Mouse (Mus musculus) lung, postnatal 0 days (tissue): ENCODE measurements around the gene Slc9a5. TPM values are rescaled to one million over a fixed set of nuclear protein-coding genes. Genes with fewer than 3 reads are reported as not detected.

Source experiments
- ATAC-seq: fragments of 200-750 bp; cut with Nextera tagmentation; 2 replicates; pipeline ENCODE4 v1.8.0; 2017; ENCODE audit warnings: moderate library complexity
- DNase-seq: peaks from one replicate; pipeline ENCODE4 v3.0.0-alpha.2; 2016; ENCODE audit warnings: low spot score
- H3K27ac ChIP-seq: fragments of 300-500 bp; sonication (generic); 2 replicates; pipeline ENCODE4 v1.5.1; 2014; ENCODE audit warnings: antibody characterized with exemption, mild to moderate bottlenecking, low read length, mixed read lengths
- H3K27me3 ChIP-seq: fragments of 300-500 bp; sonication (generic); replicated peaks from 2 replicates; pipeline ENCODE4 v1.6.1; 2014; ENCODE audit warnings: low read length, mixed read lengths; ENCODE audit not compliant: insufficient read depth
- H3K36me3 ChIP-seq: fragments of 300-500 bp; sonication (generic); 2 replicates; pipeline ENCODE4 v1.6.1; 2014; ENCODE audit warnings: low read length, mixed read lengths; ENCODE audit not compliant: insufficient read depth
- H3K4me1 ChIP-seq: fragments of 300-500 bp; sonication (generic); 2 replicates; pipeline ENCODE4 v1.6.1; 2014; ENCODE audit warnings: antibody characterized with exemption, low read depth, low read length, mixed read lengths; ENCODE audit not compliant: insufficient read depth
- H3K4me2 ChIP-seq: fragments of 300-500 bp; sonication (generic); replicated peaks from 2 replicates; pipeline ENCODE4 v1.6.1; 2014; ENCODE audit warnings: low read depth, mild to moderate bottlenecking, low read length, moderate library complexity, mixed read lengths
- H3K4me3 ChIP-seq: fragments of 300-500 bp; sonication (generic); 2 replicates; pipeline ENCODE4 v1.5.1; 2014; ENCODE audit warnings: low read depth, low read length
- H3K9ac ChIP-seq: fragments of 300-500 bp; sonication (generic); replicated peaks from 2 replicates; pipeline ENCODE4 v1.6.1; 2014; ENCODE audit warnings: low read depth, mild to moderate bottlenecking
- H3K9me3 ChIP-seq: fragments of 300-500 bp; sonication (generic); 2 replicates; pipeline ENCODE4 v1.6.1; 2016; ENCODE audit warnings: low read length, mixed read lengths
- CTCF ChIP-seq: IDR thresholded peaks from 2 replicates; pipeline ENCODE4 v1.5.1; 2016; ENCODE audit warnings: antibody characterized with exemption, mild to moderate bottlenecking
- EP300 ChIP-seq: IDR thresholded peaks from 2 replicates; pipeline ENCODE4 v1.6.1; 2016; ENCODE audit warnings: antibody characterized with exemption, mild to moderate bottlenecking, control low read depth
- WGBS: fragments of 180-500 bp; shearing (Covaris S2); extraction: QIAGEN DNeasy Blood & Tissue Kit; methylation state at CpG from one replicate; pipeline ENCODE4 v1.1.7; 2014; 5-methylcytosine and 5-hydroxymethylcytosine counted together
- polyA plus RNA-seq: library from polyadenylated mRNA; unstranded; fragments of >200 nt; fragmentation: Nextera tagmentation; extraction: Ambion mirVana; gene quantifications from 2 replicates; pipeline ENCODE4 v1.2.1, GENCODE M21; 2015

Gene Slc9a5
- polyA plus RNA-seq, 1 experiment from 2014 or later = 1.7 TPM

GRCm38 (mm10) chr8:105393089-105393787 is 44.6 kb downstream of the Slc9a5 start:
- no peaks in the 10 kb centered on the region for H3K9me3 ChIP-seq
- H3K27ac ChIP-seq = peak overlapping the region; percentile 72
- no peak overlapping the region for H3K9ac ChIP-seq
- peak; percentile 51 for DNase-seq
- H3K4me1 ChIP-seq = peaks cover 11% of the 10 kb centered on the region
- no peak overlapping the region for H3K4me2 ChIP-seq
- no peak overlapping the region for H3K4me3 ChIP-seq
- TF ChIP-seq EP300 = no peak; the same call in 1 of the 2 replicates
- no peak for TF ChIP-seq CTCF
- H3K27me3 ChIP-seq = no peaks in the 10 kb centered on the region
- no peaks in the 10 kb centered on the region for H3K36me3 ChIP-seq
- ATAC-seq = peak; percentile 37
- 73% methylated on average over 11 of the region's 12 CpGs for WGBS

GRCm38 (mm10) chr8:105393915-105394314 is 45.3 kb downstream of the Slc9a5 start:
- 45% methylated on average over 7 of the region's 7 CpGs for WGBS
- no peaks in the 10 kb centered on the region for H3K27me3 ChIP-seq
- DNase-seq = peak; percentile 91

GRCm38 (mm10) chr8:105397747-105398146 is 49.1 kb downstream of the Slc9a5 start:
- Histone ChIP-seq H3K4me3 (no peak overlapping the region), H3K27ac (no peak overlapping the region), H3K27me3 (no peaks in the 10 kb centered on the region), H3K36me3 (no peaks in the 10 kb centered on the region), H3K9ac (no peak overlapping the region), H3K4me2 (no peak overlapping the region), H3K9me3 (no peaks in the 10 kb centered on the region), H3K4me1 (peaks cover 6% of the 10 kb centered on the region; the same call in 1 of the 2 replicates)
- WGBS = 40% methylated on average over 3 of the region's 3 CpGs
- DNase-seq = peak; percentile 89
- ATAC-seq = peak; percentile 23; the same call in 1 of the 2 replicates
- TF ChIP-seq EP300 = no peak
- TF ChIP-seq CTCF = peak; percentile 82

More at GRCm38 (mm10) chr8:105393915-105394314, 45.3 kb downstream of the Slc9a5 start:
- no peak overlapping the region for H3K4me2 ChIP-seq
- peaks cover 11% of the 10 kb centered on the region for H3K4me1 ChIP-seq
- H3K9ac ChIP-seq = no peak overlapping the region
- TF ChIP-seq CTCF = no peak
- peak; percentile 98 for TF ChIP-seq EP300
- no peaks in the 10 kb centered on the region for H3K9me3 ChIP-seq
- H3K4me3 ChIP-seq = no peak overlapping the region
- peak; percentile 82 for ATAC-seq
- H3K36me3 ChIP-seq = no peaks in the 10 kb centered on the region
- peak overlapping the region; percentile 72 for H3K27ac ChIP-seq

- no peak for ATAC-seq
- H3K9me3 ChIP-seq = no peaks in the 10 kb centered on the region
- TF ChIP-seq EP300 (no peak), CTCF (no peak)
- H3K4me3 ChIP-seq = no peak overlapping the region
- H3K27ac ChIP-seq = no peak overlapping the region
- no peak overlapping the region for H3K9ac ChIP-seq
- H3K36me3 ChIP-seq = no peaks in the 10 kb centered on the region
- no peak overlapping the region for H3K4me2 ChIP-seq
- H3K4me1 ChIP-seq = no peaks in the 10 kb centered on the region
- DNase-seq = no peak
- WGBS = 83% methylated on average over 5 of the region's 5 CpGs
- no peaks in the 10 kb centered on the region for H3K27me3 ChIP-seq
Measured at GRCm38 (mm10) chr8:105400016-105400415, 51.4 kb downstream of the Slc9a5 start.

- no peaks in the 10 kb centered on the region for H3K27me3 ChIP-seq
Measured at GRCm38 (mm10) chr8:105403467-105403866, 54.8 kb downstream of the Slc9a5 start.

GRCm38 (mm10) chr8:105404496-105404895 is 55.9 kb downstream of the Slc9a5 start:
- Histone ChIP-seq H3K4me1 (peaks cover 5% of the 10 kb centered on the region; the same call in 1 of the 2 replicates), H3K9me3 (no peaks in the 10 kb centered on the region), H3K4me3 (no peak overlapping the region), H3K4me2 (no peak overlapping the region), H3K9ac (no peak overlapping the region), H3K27me3 (no peaks in the 10 kb centered on the region), H3K36me3 (no peaks in the 10 kb centered on the region), H3K27ac (no peak overlapping the region)
- DNase-seq (no peak), ATAC-seq (no peak)
- no peak for TF ChIP-seq CTCF
- TF ChIP-seq EP300 = no peak
- WGBS = 68% methylated on average over 1 of the region's 1 CpGs

More at GRCm38 (mm10) chr8:105403467-105403866, 54.8 kb downstream of the Slc9a5 start:
- no peaks in the 10 kb centered on the region for H3K36me3 ChIP-seq
- TF ChIP-seq CTCF = no peak
- TF ChIP-seq EP300 = no peak
- no peak overlapping the region for H3K27ac ChIP-seq
- H3K4me2 ChIP-seq = no peak overlapping the region
- ATAC-seq (no peak), DNase-seq (peak; percentile 45)
- no peak overlapping the region for H3K9ac ChIP-seq
- H3K9me3 ChIP-seq = no peaks in the 10 kb centered on the region
- H3K4me1 ChIP-seq = peaks cover 5% of the 10 kb centered on the region; the same call in 1 of the 2 replicates
- 68% methylated on average over 8 of the region's 8 CpGs for WGBS
- no peak overlapping the region for H3K4me3 ChIP-seq
